Mouse (Mus musculus) thymus, postnatal 36 days (tissue): ENCODE results near the gene Shtn1.

Experiments
- DNase-seq, 2 experiments: peaks; one replicate each; pipeline ENCODE4 v3.0.0; 2022; ENCODE audit warnings: mixed read lengths in 2 of 2

Shtn1 gene

DNA sequence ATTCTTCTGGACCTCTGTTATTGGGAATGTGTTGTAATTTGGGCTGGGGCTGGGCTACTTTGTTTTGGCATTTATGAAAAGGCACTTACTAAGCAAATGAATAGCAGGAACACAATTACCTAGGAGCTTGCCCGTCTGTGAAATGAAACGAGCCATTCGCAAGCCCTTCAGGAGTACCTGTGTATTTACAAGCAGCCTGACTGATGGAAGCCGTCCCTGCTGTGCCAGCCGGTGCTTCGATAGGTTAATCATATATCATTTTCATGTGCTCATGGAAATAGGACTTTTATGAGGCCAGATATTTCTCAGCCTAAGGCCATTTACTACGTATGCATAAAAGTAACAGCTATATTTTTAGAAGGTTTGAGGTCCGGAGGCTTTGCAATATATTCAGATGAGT, 112.9 kb downstream of the Shtn1 start:
- DNase-seq: no peak

DNA sequence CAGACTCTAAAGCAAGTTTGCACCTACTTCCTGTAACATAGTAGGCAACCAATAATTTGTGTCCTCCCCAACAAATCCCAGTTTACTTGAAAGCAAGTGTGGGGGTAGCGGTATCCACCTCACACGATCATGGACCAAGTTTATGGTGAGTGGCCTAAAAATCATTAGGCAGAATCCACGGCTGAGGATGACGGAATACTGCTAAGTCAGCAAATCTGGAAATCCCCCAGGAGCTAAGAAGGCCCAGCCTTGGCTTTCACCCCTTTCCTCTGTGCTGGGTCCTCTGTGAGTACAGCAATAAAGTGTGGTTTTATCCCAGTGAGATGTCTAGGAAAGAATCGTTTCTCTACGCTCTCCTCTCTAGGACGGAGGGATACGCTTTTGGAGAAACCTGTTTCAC, 121.1 kb downstream of the Shtn1 start:
- no peak for DNase-seq

DNA sequence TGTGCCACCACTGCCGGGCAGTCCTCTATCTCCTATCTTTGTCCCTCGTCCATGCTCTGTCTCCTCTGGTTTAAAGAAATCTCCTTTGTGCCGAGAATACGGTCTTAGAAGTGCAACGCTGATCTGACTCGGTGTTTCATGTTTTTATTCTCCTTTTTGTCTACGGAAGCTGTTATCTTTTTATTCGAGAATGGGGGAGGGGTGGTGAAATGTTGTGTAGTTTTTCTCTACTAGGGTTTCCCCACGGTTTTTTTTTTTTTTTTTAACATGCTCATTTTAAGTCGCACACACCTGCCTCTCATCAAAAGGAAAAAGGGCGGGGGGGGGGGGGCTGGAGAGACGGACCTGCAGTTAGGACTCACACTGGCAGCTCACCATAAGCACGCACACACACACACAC, 123.7 kb downstream of the Shtn1 start:
- DNase-seq: no peak

DNA sequence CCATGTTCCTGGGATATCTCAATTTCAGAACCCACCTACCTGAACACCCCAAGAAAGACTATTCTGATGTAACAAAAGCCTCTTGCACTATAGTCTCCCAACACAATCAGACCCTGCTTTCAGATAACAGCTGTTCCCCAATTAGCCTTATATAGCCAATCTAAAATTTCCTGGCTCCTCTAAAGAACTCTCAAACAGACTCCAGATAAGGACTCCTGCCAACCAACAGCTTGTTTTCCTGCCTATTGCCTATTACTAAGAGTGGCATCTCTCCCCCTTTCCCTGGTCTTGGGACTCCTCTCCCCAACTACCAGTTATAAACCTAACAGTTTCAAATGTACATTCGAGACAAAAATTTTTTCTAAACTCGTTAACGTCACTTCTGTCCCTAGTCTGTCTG, 124.4 kb downstream of the Shtn1 start:
- no peak for DNase-seq

DNA sequence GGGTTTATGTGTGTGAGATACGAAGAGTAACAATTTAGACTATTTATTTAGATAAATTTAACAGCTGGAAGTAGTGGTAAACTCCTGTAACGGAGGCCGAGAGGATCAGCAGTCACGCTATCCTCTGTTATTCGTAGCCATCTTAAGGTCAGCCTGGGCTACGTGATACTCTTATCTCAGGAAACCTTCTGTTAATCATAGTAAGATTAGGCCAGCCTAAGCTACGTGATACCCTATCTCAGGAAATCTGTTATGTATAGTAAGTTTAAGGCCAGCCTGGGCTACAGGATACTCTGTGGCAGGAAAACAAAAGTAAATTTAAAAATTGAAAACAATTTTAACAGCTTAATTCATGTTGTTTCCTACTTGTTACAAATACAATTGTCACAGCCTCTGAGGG, 129.9 kb downstream of the Shtn1 start:
- DNase-seq: no peak

DNA sequence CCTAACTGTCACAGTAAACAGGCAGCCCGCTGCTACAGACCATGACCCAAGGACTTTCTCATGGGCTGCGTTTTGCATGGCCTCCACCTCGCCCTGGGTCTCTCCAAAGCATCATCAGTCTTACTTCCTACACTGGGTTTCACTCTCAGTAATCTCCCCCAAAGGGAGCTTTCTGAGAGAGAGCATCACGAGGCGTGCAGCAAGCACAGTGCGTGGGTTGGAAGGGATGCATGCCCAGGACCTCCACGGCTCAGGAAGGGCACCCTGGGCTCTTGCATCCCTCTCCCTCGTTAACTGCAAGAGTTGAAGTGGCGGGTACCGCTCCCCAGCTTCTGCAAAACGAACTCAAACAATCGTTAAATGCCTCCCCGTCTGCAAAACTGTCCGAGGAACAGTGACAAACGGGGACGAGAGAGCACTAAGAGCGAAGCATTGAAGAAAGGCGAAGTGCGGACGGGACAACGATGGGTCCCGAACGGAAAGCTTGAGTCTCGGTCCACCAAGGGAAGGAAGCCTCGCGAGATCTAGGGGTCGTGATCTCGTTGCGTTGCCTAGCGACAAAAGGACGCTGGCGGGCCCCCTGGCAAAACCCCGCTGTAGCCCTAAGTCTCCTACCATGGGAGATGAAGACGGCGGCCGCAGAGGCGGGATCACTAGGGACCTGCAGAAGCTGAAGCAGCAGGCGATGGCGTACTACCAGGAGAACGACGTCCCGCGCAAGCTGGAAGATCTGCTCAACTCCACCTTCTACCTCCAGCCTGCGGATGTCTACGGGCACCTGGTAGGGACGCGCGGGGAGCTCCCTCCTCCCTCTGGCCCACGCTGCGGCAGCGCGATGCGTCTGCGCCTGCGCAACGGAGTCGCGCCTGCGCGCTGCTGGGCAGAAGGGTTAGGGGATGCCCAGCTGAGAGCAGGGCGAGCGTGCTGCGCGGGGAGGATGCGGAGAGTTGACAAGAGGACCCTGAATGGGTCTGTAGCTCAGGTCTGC, 132.8 kb downstream of the Shtn1 start, which contains the start of the genes Eno4 and Hspa12a:
Gene Eno4, plus strand, starts transcription at position 585 of the 988 bp plus-strand sequence.
Gene Hspa12a, minus strand, starts transcription at position 814 of the 988 bp plus-strand sequence.
- peak; percentile 93 to 94 for DNase-seq

DNA sequence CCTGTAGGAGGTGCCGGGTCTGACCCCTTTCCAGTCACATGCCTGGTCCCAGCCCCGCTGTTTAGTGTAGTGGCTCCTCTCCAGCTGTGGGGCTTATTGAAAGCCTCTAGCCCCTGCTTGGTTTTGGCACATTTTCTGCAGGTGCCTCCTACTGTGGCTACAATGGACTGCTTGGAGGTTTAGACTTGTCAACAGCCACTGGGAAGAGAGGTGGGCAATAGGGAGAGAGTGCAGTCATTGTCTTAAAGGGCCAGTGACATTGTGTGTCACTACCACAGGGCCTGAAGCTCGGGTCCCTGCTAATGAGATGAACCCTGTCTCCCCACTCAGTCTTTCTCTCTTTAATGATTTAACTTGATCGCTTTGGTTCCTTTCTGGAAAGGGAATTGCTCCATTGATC, 142.8 kb downstream of the Shtn1 start:
- no peak for DNase-seq

DNA sequence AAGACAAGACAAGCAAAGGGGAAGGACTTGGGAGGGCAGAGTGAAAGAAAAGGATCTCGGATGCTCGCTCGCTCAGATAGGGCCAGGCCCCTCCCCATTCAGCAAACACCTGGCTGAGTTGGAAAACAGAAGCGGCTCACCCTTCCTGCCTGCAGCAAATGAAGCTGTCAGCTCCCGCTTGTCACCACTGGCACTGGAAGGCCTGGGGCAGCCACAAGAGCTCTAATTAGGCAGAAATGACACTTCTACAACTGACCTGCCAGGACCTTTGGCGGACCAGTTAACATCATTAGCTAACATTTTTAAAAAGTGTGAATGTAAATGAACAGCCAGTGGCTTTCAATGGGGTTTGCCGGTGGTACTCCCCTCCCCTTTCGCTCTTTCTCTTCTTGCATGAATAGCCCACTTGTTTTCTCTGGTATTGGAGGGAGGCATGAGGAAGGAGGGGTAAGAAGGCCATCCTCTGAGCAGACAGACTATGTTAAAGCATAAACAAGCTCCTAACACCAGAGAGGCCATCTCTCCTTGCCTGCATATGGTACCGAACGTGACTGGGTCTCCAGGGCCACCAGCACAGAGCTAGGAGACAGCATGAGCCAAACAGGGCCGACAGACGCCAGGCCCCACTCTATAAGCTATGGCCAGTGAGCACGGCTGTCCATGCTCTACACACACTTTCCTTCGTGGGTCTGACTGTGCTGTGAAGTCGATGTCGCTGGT, 144.7 kb downstream of the Shtn1 start:
- DNase-seq: no peak
